Mouse (Mus musculus) gastrocnemius, adult 8-10 months (tissue): Measurements from ENCODE around the gene Zmym1. TPM values are rescaled to one million over a fixed set of nuclear protein-coding genes. Genes with fewer than 3 reads are reported as not detected.
"Not testable (repeated sequence)": the region's sequence is repeated elsewhere in the genome, so short reads cannot be mapped to it uniquely, and the experiment has no call there.

Experiments
- DNase-seq, 2 experiments: peaks; one replicate each; pipeline ENCODE4 v3.0.0; 2022; ENCODE audit warnings: low spot score in 2 of 2
- total RNA-seq, 4 experiments: library from RNA; stranded (reverse); gene quantifications; 2 replicates each; pipeline ENCODE4 v1.2.4; 2022

Zmym1 gene
- total RNA-seq, 4 experiments from 2014 or later, result 4.4 to 7.8 (median 7.2) TPM

DNA sequence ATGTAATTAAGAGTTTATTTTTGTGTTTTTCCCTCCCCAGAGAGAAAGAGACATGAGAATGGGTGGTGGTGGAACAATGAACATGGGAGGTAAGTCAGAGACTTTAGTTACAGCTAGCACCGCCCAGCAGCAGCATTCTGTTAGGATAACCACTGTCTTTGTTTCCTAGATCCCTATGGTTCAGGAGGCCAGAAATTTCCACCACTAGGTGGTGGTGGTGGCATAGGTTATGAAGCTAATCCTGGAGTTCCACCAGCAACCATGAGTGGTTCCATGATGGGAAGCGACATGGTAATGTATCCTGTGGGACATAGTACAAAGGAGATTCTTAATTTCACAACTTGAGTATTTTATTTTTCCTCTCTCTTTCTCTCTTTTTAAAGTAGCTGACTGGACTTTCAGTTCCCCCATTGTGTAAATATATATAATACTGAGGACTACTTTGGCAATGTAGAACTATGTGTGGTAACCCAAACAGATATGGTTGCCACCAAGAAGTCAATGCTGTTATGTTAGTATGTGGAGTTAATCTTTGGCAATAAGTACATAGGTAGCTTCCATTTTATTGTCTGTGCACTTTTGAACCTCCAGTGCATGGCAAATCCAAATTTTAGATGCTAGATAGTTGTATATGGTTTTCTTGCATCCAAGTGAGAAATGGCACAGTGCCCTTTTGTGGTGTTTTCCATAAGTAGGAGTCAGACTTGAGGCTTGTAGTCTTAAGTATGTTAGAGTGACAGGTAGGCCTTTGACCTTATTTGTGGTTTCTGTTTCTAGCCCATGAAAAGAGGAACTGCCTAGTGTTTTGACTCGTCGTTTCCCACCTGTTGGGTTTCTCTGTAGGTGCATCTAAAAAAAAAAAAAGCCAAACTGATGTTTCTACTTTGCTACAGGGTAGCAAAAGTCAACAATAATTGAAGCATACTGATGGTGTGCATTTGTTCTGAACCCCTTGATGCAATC, 33.4 kb downstream of the Zmym1 start:
- no peak for DNase-seq

DNA sequence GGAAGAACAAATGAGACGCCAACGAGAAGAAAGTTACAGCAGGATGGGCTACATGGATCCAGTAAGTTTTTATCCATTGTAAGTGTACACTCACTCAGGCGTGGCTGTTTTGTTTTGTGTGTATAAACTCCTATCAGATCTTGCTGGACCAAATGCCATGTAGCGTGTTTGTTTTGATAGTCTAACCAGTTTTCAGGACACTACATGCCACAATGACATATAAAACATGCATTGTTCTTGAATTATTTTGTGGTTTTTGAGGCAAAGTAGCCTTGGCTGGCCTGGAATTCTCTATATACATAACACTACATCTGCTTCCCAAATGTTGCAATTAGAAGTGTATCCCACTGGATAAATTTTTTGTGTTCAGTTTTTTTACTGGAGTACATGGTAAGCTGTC, 34.1 kb downstream of the Zmym1 start:
- DNase-seq, result no peak

DNA sequence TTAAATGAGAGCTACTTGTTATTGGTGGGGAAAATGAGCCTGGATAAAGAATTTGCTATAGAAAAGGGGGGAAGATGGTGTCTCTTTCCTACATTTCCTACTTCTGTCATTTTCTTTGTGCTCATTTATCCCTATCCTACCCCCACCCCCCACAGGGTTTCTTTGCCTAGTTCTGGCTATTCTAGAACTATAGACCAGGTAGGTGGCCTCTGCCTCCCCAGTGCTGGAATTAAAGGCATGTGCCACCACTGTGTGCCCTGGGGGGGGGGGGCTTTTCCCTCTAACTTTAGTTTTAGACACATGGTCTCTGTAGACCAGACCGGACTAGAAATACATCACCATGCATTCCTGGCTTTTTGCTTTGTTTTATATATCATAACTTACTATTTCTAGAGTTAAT, 36.7 kb downstream of the Zmym1 start:
- DNase-seq, result no peak

GRCm38 (mm10) chr4:127023201-127023600, 37.8 kb downstream of the Zmym1 start:
- DNase-seq, result no peak

GRCm38 (mm10) chr4:127021989-127022626, 38.8 kb downstream of the Zmym1 start:
- peak; percentile 70 to 83 for DNase-seq

DNA sequence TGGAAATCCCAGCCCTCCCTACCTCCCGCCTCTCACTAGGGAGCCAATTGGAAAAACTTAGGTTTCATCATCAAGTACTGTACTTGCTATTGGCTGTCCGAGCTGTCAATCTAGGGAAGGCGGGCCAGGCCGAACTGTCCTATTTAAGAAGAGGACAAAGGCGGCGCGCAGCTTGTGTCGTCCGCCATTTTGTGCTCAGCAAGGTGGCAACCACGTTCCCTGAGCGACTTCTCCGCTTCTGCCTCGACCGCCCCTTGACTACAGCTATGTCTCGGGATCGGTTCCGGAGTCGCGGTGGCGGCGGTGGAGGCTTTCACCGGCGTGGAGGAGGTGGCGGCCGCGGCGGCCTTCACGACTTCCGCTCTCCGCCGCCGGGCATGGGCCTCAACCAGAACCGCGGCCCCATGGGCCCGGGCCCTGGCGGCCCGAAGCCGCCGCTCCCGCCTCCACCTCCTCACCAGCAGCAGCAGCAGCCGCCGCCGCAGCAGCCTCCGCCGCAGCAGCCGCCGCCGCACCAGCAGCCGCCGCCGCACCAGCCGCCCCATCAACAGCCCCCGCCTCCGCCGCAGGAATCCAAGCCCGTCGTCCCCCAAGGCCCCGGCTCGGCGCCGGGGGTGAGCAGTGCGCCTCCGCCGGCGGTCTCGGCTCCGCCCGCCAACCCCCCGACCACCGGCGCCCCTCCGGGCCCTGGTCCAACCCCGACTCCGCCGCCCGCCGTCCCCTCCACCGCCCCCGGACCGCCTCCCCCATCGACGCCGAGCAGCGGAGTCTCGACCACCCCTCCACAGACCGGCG, 39.6 kb downstream of the Zmym1 start, which contains the start of gene Sfpq:
Sfpq (plus strand) TSS at position 174 of the 795 bp plus-strand sequence.
- DNase-seq, result peak; percentile 99

GRCm38 (mm10) chr4:127020411-127021150, 40.4 kb downstream of the Zmym1 start:
- DNase-seq, result no peak

DNA sequence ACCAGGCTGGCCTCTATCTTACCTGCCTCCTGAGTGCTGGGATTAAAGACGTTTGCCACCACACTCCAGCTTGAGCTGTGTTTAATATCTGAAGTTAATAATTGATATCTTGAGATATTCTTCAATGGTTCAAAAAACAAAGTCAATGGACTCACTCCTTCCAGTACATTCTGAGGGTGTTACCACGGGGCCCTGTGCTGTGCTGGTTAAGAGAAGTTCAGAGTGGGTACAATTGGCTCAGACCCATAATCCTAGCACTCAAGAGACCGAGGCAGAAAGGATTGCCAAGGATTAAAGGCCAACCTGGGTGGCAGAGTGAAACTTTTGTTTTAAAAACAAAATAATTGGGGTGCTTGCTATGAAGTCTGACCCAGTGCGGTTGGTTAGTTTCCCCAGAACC, 44.6 kb downstream of the Zmym1 start:
- no peak for DNase-seq

GRCm38 (mm10) chr4:127015294-127015993, 45.5 kb downstream of the Zmym1 start:
- peak; percentile 74 to 76 for DNase-seq

DNA sequence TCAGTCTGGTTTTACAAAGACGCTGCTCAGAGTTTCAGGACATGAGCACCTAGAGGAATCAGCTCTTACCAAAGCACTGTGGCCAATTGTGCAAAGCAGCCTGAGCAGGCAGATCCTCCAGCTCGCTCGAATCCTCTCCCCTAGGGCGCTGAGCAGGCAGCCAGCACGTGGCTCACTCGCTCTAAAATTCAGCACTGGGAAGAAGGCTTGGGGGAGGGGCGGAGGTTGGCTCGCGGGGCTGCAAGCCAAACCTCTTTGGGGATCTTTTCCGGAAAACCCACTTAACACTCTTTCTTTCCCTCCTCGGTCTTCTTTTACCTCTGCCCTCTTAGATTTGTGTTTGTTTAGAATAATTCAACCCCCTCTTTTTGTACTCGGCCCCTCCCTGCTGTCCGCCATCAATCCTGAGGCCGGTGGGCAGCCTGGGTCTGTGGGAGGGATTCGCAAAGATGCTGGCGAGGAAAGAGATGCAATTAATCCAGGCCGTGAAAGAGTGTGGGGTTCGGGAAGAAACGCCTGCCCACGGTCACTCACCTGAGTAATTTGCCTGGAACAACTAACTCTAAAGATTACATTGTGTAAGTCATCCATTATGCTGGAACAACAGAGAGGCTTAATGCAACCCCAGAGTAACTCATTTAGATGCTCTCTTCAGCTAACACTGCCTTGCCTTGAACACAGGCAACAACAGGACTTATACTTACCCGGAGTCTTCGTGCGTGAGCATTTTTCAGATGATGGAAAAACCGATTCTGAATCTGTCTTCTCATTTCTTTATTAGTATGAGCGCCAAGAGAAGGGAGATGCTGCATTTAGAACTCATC, 55.6 kb downstream of the Zmym1 start:
- no peak for DNase-seq

DNA sequence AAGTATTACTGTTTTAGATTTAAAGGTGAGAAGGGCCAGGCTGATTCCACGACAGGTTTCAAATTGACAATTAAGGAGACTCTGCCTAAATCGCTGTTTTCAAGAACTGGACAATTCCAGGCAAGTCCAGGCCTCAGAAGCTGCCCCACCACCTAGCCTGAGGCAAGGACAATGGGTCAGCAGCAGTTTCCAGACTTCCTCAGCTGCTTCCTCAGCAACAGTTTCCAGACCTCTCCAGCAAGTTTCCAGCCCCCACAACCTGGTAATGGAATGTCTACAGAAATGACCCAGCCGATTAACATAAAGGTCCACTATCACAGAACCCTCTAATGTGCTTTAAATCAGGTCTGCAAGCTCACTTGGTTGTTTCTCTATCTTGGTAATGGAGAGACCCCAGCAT, 56.6 kb downstream of the Zmym1 start:
- DNase-seq, result no peak

GRCm38 (mm10) chr4:127000601-127001105, 60.3 kb downstream of the Zmym1 start:
- no peak for DNase-seq

DNA sequence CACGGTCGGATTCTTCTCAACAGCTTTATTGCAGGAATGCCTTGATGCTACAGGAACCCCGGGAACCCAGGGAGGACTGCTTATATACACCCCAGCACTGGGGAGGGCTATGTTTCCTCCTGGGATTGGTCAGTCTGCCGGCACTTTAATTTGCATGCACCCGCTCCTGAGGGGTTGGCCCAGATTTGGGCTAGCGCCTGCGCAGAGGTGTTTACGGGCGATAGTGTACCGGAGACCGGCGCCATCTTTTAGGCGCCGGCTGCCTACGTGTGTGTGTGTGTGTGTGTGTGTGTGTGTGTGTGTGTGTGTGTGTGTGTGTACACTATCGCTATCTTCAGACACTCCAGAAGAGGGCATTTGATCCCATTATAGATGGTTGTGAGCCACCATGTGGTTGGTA, 61.6 kb downstream of the Zmym1 start:
- DNase-seq, result not testable (repeated sequence)

Other genes starting within 250 kb of the Zmym1 start
- gene Zmym4, start 93.0 kb downstream of the Zmym1 start, total RNA-seq, result 10 to 100 TPM; 14.4 to 22.6 (median 17.8) TPM
- gene Sfpq, start 39.8 kb downstream of the Zmym1 start, total RNA-seq, result 10 to 100 TPM; 30.0 to 47.7 (median 40.3) TPM
- gene Zmym6, start 16.2 kb upstream of the Zmym1 start, total RNA-seq, result 1 to 10 TPM; 4.4 to 5.0 (median 4.7) TPM
- gene Tmem35b, start 62.5 kb upstream of the Zmym1 start, total RNA-seq, result 1 to 10 TPM in 3 of 4 experiments, under 1 TPM in 1; 0.70 to 1.2 (median 1.0) TPM
- under 1 TPM in 3 of 4 experiments, not detected in 1; 0.11 to 0.15 (median 0.13) TPM for gene Dlgap3, start 108.1 kb upstream of the Zmym1 start, total RNA-seq
- 10 to 100 TPM; 35.4 to 41.1 (median 39.3) TPM for gene Smim12, start 182.6 kb upstream of the Zmym1 start, total RNA-seq